Mouse (Mus musculus) regulatory T cell (primary cell): ENCODE data around the gene Lhcgr.

ENCODE experiments used
- in situ Hi-C: fragments of 300-600 bp; cut with MboI, MseI; formaldehyde crosslinking; loops from one replicate; pipeline ENCODE4 v1.15.1; 2025; ENCODE audit warnings: high pct_unique_total_duplicates

Gene Lhcgr

GRCm38 (mm10) chr17:88706231-88706649, 85.5 kb downstream of the Lhcgr start:
- in situ Hi-C loops: no loop called here

- in situ Hi-C loops: no loop called here
These were observed 88.7 kb downstream of the Lhcgr start for GRCm38 (mm10) chr17:88703112-88703511.

- in situ Hi-C loops: no loop called here
These were observed 89.4 kb downstream of the Lhcgr start for GRCm38 (mm10) chr17:88702345-88702744.

- in situ Hi-C loops: no loop called here
These were observed 90.9 kb downstream of the Lhcgr start for GRCm38 (mm10) chr17:88700901-88701300.

- in situ Hi-C loops: no loop called here
These were observed 95.0 kb downstream of the Lhcgr start for GRCm38 (mm10) chr17:88696656-88697333.

- in situ Hi-C loops: no loop called here
These were observed 103.6 kb downstream of the Lhcgr start for GRCm38 (mm10) chr17:88688226-88688625.

GRCm38 (mm10) chr17:88675310-88676309, 116.2 kb downstream of the Lhcgr start:
- in situ Hi-C loops: no loop called here

- in situ Hi-C loops: loop anchor here (25.0 kb wide), 1 partner anchor 1842 kb away; no protein-coding TSS in a partner anchor
These were observed 121.0 kb downstream of the Lhcgr start for GRCm38 (mm10) chr17:88670800-88671199.

- in situ Hi-C loops: loop anchor here (25.0 kb wide), 1 partner anchor 1842 kb away; no protein-coding TSS in a partner anchor
These were observed 121.9 kb downstream of the Lhcgr start for GRCm38 (mm10) chr17:88669921-88670320.

- in situ Hi-C loops: loop anchor here (25.0 kb wide), 1 partner anchor 1844 kb away; no protein-coding TSS in a partner anchor
These were observed 123.3 kb downstream of the Lhcgr start, which contains the start of gene Gtf2a1l for GRCm38 (mm10) chr17:88668452-88668851. Gene Gtf2a1l (plus strand): TSS chr17:88668660.
